Mouse (Mus musculus) gastrocnemius, postnatal 14 days (tissue): ENCODE measurements around the gene Sac3d1. TPM values are rescaled to one million over a fixed set of nuclear protein-coding genes. Genes with fewer than 3 reads are reported as not detected.

ENCODE experiments used
- DNase-seq: peaks from one replicate; pipeline ENCODE4 v3.0.0; 2021; ENCODE audit warnings: mixed read lengths
- intact Hi-C: fragments of 180-260 bp; cut with DNase I; formaldehyde crosslinking; loops from one replicate; pipeline ENCODE4 v1.15.1; 2025; ENCODE audit warnings: low total_unique reads
- total RNA-seq, 2 experiments: library from RNA; stranded (reverse); gene quantifications; 2 replicates each; pipeline ENCODE4 v1.2.3; 2021

Gene Sac3d1
- total RNA-seq, 2 experiments from 2014 or later = 8.8 to 14.4 TPM

DNA sequence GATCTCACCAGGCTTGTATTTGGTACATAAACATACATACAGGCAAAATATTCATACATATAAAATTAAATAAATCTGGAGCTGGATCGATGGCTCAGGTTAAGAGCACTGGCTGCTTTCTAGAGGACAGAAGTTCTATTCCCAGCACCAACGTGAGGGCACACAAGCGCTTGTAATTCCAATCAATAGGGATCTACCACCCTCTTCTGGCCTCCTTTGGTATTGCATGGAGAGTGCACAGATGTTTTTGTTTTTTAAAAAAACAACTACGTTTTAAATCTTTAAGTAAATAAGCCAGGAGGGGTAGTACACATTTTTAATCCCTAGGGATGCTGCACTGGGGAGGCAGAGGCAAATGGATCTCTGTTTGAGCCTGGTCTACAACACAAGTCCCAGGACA lies 7.8 kb upstream of the Sac3d1 start:
- intact Hi-C loops = loop anchor here (10.0 kb wide), 1 partner anchor 161 kb away; the partner anchor contains the start of gene Pola2
- no peak for DNase-seq

DNA sequence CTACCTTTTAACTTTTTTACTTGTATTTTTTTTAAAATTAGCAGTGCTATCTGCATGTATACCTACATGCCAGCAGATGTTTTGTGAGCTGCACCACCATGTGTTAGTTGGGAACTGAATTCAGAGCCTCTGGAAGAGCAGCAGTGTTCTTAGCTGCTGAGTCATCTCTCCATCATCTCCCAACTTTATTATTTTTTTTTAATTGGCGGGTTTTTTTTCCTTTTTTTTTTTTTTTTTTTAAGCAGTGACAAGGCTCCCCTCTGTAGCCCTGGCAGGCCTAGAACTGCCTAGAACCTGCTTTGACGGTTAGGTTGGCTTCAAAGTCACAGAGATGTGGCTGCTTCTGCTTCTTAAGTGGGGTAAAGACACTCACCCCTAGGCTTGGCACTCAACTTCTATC lies 6.4 kb upstream of the Sac3d1 start:
- intact Hi-C loops = loop anchor here (10.0 kb wide), 1 partner anchor 160 kb away; the partner anchor contains the start of gene Pola2
- no peak for DNase-seq

DNA sequence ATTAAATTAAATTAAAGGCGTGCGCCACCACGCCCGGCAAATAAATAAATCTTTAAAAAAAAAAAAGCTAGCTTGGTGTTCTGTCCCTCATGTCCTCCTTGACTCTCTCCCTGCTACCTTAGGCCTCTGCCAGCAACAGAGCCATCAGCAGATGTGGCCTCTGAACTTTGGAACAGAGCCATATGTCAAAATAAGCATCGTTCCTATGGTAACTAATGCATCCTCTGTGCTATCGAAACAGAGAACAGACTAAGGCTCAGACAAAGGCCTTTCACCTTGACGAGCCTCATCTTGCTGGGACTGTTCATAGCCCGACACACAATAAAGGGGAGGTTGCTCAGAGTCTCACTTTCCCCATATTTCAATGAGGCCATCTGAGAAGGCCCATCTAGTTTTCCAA lies 4.9 kb upstream of the Sac3d1 start:
- DNase-seq = no peak
- intact Hi-C loops = loop anchor here (10.0 kb wide), 1 partner anchor 159 kb away; the partner anchor contains the start of gene Pola2

DNA sequence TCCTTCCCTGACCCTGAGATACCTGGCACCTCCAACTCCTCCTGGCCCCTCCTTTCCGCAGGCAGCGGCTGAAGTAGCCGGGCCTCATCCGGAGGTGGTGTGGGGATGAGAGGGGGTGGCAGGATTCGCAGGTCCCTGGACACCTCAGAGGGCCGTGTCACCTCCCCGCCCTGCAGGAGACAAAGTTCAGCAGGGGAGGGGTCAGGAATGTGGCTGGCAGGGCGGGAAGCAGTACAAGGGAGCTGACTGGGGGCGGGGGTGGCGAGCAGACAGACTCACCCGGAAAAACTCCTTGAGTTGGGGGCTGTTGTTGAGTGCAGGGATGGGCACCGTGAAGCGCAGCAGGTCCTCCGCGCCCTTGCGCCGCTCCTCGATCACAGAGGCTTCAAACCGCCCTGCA lies 3.3 kb upstream of the Sac3d1 start:
- DNase-seq = no peak
- intact Hi-C loops = loop anchor here (10.0 kb wide), 1 partner anchor 157 kb away; the partner anchor contains the start of gene Pola2

DNA sequence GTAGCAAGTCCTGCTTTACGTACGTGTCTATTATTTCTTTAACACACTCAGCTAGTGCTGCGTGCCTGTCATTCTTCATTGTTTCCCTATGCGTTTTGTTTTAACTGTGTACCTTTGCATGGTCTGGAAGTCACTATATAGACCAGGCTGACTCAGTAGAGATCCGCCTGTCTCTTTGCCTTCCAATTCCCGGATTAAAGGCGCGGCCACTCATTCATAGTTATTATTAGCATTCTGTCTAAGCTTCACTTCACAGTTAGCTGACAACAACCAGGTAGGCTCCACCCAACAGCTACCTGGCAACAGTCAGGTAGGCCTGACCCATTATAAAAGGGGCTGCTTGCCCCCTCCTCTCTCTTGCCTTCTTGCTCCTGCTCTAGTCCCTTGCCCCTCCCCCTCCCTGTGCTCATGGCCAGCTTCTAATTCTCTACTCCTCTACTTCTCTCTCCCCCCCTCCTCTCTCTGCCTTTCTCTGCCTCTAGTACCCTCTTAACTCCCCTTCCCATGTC lies 281 bp upstream of the Sac3d1 start:
- DNase-seq = no peak
- intact Hi-C loops = no loop called here

DNA sequence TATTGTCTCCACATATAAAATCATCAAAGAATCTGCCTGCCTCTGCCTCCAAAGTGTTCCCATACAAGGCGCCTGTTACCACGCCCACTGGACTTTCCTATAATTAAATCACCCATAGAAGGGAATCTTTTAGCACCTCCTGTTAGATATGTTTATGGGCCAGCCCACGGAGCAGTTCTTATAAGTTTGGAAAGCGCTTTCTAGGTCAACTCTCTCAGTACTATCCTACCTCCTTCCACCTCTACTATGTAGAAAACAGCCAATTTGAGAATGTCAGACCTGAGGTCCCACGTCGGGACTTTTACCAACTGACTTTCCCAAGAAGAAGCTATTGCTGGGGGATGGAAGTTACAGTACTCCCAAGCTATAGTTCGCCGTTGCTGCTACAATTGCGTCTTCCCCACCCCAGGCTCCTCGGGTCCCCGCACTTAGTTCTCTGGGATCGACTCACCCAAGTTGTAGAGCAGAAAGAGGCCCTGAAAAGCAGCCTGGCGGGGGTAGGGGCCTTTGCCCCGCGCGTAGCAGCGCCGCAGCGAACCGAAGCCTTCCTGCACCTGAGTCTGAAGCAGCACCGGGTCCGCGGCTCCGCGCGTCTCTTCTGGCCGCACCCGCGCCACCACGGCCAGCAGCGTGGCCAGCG lies 984 bp downstream of the Sac3d1 start:
- intact Hi-C loops = no loop called here

DNA sequence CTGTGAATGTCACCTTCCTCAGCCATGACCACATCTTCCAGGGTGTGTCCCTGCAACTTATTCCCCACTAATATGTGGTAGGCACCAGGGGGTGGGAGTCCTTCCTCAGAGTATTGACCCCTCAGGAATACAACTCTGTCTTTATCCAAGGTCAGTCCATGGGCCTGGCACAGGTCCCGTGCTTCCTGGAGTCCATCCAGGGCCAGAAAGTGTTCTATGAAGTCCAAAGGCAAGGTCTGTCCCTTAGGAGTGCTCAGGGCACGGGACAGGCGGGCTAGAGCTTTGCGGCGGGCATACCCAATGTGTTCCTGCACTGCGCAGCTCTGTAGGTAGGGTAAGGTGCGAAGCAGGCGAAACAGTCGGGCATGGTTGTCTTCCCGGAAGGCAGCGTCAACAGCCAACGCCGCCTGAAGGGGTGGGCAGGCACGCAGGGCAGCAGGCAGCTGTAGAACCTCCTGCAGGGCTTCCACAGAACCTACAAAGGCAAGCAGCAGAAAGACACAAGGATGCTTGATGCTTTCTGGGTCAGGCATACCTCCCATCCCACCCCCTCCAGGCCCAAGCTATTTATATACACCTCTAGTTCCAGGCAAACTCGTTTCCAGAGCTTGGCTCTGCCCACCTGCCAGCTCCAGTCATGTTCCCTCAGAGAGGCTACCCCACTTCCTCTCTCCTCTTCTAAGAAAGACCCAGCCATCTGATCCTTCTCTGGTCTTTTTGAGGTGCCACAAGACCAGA lies 2.2 kb downstream of the Sac3d1 start:
- DNase-seq = no peak
- intact Hi-C loops = no loop called here

More for the DNA sequence above, 984 bp downstream of the Sac3d1 start:
- DNase-seq = no peak

DNA sequence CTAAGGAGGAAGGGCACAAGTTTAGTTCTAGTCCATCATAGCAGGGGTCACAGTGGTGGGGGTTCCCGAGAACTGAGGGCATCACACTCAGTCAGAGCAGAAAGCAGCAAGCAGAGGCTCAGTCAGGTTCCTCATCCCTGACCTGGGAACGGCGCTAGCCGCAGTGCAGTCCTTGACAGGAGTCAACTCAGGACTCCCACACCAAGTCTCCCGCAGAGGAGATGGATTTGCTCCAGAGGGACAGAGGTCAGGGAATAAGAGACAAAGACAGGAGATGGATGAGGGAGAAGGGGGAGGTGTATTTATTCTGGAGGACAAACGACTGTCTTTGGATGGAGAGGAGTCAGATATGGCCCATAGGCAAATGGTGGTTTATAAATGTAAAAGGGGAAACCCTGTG lies 5.3 kb downstream of the Sac3d1 start:
- no peak for DNase-seq
- intact Hi-C loops = no loop called here

DNA sequence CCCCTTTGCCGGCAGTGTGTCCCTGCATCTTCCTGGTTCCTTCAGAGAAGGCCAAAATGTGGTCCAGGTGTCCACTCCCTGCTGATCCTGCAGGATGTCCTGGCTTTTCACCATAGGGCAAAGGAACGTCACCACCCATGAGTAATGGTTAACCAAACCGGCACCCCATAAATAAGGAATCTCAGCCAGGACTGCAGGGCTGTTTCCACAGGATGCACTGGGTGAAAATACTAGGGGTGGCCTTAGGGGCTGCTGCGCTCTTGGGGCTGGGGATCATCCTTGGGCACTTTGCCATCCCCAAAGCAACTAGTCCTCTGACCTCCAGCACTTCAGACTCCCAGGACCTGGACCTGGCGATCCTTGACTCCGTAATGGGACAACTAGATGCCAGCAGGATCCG lies 12.9 kb downstream of the Sac3d1 start, which contains the start of gene Naaladl1:
TSS of gene Naaladl1 (plus strand) at position 197 of the 400 bp plus-strand sequence.
- DNase-seq = no peak
- intact Hi-C loops = no loop called here

DNA sequence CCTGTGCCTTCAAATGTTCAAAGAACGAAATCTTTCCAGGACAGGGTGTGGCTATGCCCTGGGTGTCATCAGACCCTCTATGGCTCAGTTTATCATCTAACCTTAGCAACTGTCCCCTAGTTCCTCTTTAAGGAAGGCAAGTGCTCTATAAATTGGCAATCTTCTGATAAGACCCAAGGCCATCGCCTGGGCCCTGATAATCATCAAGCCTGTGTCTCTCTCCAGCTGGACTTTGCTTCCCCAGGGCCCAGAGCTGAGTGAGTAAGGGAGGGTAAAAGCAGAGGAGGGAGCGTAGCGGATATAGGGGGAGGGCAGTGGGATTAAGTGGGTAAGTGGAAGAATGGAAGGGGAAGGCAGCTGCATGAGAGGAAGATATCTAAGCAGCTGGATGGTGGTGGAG lies 14.0 kb downstream of the Sac3d1 start:
- intact Hi-C loops = no loop called here
- DNase-seq = no peak

DNA sequence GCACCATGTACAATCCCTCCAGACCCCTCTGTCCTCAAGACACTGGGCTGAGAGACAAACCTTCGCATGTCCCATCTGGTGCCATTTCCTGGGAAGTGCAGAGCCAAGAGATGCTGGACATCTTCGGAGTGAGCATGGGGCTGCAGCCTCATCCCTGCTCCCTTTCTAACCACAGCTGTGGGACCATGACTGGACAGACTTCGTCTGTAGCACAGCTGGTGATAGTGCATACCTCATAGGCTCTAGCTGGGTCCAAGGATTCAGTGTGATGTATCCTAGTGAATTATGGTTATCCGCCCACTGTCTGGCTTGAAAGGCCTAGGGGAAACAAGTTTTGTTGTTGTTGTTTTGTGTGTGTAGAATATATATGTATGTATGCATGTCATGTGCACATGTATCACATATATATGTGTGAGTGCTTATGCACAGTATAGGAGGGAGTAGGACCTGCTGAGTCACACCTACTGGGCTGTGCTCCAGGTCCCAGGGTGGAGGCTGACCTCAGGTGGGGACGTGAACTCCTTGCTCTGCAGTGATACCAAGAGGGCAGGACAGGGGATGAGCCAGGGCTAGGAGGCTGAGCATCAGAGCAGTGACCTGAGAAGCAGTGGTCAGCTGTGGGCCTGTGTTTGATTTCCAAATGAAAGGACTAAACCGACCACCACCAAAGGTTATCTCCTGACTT lies 16.1 kb downstream of the Sac3d1 start:
- DNase-seq = no peak
- intact Hi-C loops = no loop called here

DNA sequence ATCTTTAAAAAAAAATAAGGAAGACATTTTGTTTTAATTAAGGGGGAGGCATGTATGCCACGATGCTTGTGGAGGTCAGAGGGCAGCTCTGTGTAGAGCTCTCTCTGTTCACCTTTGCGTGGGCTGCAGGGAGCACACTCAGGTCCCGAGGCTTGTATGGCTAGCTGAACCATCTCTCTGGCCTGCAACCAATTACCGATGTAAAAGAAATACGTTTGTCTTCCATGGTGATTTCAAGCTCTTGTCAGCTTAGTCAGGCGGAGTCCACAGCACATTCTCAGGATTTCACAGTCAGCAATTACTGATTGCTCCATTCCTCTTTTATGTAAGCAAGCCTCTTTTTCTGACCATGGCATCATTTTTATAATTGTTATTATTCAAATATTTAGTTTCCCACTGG lies 17.3 kb downstream of the Sac3d1 start:
- intact Hi-C loops = no loop called here
- DNase-seq = no peak

DNA sequence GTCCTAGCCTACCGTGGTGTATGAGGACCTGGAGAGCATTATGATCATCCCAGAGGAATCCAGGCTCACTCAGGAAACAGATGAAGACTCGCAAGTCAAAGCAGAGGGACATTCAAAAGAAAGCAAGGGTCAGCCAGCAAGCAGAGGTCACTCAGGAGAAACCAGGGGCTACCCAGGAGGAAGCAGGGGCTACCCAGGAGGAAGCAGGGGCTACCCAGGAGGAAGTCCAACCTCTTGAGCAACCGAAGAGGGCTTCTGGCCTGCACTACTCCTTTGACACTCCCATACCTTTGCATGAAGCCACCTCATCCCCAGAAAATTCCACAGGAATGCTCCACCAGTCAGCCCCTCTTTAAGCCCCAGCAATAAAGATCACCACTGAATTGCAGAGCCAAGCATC lies 20.6 kb downstream of the Sac3d1 start:
- intact Hi-C loops = no loop called here
- DNase-seq = no peak

DNA sequence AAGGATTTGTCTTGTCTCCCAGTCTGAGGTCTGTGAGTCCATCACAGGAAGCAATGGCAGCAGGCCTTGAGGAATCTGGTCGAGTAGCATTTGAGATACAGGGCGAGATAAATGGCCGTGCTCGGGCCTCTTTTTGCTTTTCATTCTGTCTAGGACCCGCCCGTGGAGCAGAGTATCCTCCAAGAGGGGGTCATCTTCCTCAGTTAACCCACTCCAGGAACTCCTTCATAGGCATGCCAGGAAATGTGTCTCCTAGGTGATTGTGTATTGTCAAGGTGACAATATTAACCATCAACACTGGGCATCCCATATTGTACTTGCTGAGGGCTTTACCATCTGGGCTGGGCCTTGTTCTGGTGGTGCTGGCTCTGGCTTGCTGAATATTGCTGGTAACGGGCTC lies 24.3 kb downstream of the Sac3d1 start, which contains the start of gene AC131692.1:
TSS of gene AC131692.1 (plus strand) at position 301 of the 400 bp plus-strand sequence.
- no peak for DNase-seq
- intact Hi-C loops = no loop called here

DNA sequence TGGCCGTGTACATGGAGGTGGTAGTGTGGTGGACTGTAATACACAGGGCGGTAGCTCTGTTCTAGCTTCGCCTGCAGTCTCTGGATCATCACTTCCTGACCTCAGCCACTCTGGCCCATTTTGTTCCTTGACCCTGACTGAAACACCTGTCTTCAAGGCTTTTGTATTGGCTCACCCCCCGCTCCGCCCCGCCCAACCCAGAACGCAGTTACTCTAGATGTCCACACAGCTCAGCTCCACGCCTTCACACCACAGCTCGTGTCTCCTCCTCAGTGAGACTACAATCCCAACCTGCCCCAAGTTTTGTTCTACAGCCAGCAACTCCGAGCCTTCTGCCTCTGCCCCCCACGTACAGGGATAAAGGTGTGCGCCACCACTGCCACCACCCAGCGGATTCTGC lies 29.6 kb downstream of the Sac3d1 start:
- DNase-seq = no peak
- intact Hi-C loops = no loop called here

DNA sequence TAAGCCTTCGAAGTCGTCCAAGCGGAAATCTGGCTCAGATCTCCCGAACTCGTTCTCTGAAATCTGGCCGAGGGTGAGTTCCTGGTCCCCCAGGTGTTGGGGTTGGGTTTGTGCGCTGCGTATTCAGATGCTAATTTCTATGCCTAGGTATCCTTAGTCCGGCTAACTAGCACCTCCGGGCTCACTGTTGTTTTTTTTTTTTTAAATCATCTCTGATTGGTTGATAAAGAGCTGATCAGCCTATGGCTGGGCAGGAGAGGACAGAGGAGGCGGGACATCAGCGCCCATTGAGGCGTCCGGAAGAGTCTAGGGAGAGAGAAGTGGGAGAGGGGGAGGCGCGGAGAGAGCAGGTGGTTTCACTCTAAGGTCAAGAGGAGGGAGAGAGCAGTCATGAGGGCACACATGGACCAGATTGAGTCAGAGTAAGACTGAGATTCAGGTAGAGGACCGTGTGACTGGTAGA lies 33.0 kb downstream of the Sac3d1 start:
- intact Hi-C loops = no loop called here
- DNase-seq = peak; percentile 29

DNA sequence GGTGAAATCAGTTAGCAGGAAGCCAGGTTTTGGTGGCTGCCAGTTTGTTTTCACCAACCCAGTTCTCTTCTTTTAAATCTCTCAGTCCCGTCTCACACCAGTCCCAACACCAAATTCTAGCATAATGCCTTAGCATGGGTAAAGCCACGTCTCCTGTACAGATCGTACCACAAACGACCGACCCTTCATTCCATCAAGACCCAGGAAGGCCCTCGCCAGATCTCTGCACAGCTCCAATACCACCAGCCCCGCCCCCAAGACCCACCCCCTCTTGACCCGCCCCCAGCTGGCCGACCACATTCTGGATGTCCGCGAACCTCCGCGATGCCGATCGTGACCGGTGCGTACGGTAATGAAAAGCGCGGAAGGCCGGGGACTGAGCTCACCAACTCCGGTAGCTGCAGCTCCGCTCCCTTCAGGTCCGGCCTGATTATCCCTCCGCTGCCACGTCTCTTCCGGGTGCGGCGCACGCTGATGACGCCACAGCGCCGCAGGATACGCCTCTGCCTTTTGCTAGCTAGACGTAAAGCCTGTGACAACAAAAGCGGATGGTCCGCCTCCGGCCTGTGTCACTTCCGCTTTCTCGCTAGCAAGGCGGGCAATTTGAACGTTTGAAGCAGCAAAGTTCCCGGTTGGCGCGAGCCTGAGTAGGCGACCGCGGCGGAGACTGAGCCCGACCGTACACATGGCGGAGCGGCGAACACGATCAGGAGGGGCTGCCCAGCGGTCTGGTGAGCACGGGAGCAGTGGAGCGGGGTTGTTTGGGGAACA lies 33.8 kb downstream of the Sac3d1 start, which contains the start of the genes Zfpl1 and Cdca5:
TSS of gene Zfpl1 (minus strand) at position 479 of the 771 bp plus-strand sequence.
TSS of gene Cdca5 (plus strand) at position 506 of the 771 bp plus-strand sequence.
- intact Hi-C loops = no loop called here
- peak; percentile 93 for DNase-seq

DNA sequence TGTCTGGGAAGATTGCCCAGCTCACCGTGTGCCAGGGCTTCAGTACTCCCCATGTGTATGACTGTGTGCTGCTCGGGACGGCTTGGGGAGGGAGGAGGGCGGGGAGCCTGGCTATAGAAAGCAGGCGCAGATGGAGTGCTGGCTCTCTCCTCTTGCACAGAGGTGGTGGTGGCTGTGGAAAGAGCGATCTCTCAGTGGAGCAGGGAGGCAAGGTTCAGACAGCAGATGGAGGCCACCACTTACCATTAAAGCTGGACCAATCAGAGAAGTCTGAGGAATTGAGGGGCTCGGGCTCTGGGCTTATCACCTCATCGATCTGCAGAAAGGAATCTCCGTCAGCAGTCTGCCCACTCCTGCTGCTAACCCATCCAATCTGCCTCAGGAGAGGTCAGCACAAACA lies 36.3 kb downstream of the Sac3d1 start, which contains the start of gene Gm28374:
TSS of gene Gm28374 (minus strand) at position 101 of the 400 bp plus-strand sequence.
- intact Hi-C loops = no loop called here
- DNase-seq = no peak

DNA sequence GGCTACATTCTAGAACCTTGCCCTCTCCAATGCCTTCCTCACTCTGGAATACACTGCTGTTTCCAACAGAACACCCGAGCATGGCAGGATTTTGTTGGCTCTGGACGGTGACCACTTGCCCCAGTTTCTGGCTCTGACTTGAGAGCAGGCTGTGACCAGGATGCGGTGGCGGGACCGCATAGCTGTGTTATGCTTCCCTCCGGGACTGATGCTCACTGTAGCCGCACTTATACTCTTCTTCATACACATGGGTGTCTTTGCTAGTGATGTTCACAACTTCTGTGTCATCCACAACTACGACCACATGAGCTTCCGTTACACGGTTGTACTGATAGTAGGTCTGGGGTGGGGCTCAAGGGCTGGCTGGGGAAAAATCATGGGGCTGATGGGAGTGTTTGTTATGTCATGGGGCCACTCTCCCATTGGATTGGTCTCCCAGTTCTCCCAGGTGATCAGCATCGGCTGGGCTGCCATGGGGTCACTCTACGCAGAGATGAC lies 38.4 kb downstream of the Sac3d1 start, which contains the start of gene Tmem262:
TSS of gene Tmem262 (plus strand) at position 51 of the 498 bp plus-strand sequence.
- DNase-seq = no peak
- intact Hi-C loops = no loop called here
